Mouse (Mus musculus): ENCODE measurements at regions not wholly inside any gene's neighbourhood (a gene's known extent, or its start where the extent isn't known, plus 50 kb on each side); places are given as distances from the start of the nearest gene placed in this dataset.

GRCm38 (mm10) chr9:117922992-117923391 is 117.3 kb upstream of the Azi2 start:
- no peaks in the 10 kb centered on the region for H3K9me3 ChIP-seq (ENCODE audit: low read length)
- H3K27me3 ChIP-seq (ENCODE audit: insufficient read depth, low read length): no peaks in the 10 kb centered on the region
- no peak overlapping the region for H3K4me3 ChIP-seq (replicated peaks; ENCODE audit: low read length)
- H3K4me1 ChIP-seq (replicated peaks; ENCODE audit: low read depth, low read length): no peaks in the 10 kb centered on the region
- no peaks in the 10 kb centered on the region for H3K36me3 ChIP-seq (ENCODE audit: insufficient read depth, low read length)
- TF ChIP-seq CTCF (conservative IDR thresholded peaks at IDR 0.05; ENCODE audit: low read length) (no peak), NANOG (IDR thresholded peaks at IDR 0.05; ENCODE audit: borderline replicate concordance, low read length) (no peak), POU5F1 (IDR thresholded peaks at IDR 0.05; ENCODE audit: borderline replicate concordance, low read length) (no peak)

DNA sequence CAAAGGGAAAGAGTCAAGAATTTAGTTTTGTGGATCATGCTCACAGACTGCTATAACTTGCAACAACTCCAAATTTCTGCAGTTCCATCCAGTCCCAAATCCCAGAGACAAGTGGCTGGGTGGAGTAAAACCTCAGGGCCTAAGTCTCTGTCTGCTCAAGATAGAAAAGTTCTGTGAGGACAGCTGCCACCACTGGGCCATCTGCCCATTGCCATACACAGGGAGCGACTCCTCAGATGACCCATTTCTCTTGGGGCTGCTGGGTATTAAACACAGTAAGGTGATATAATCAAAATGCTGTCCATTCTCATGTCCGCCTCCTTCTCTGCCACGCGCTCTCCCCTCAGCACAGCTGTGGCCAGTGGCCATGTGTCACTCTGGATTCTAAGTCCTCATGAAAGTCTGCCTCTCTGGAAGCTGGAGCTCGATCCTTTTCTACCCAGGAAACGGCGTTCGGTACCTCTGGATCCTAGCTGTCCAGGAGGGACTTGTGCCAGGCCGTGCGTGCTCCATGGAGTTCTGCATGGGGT is 132.3 kb upstream of the Azi2 start:
- no peaks in the 10 kb centered on the region for H3K27me3 ChIP-seq (ENCODE audit: insufficient read depth, low read length)
- TF ChIP-seq POU5F1 (IDR thresholded peaks at IDR 0.05; ENCODE audit: borderline replicate concordance, low read length) (no peak), NANOG (IDR thresholded peaks at IDR 0.05; ENCODE audit: borderline replicate concordance, low read length) (no peak), CTCF (conservative IDR thresholded peaks at IDR 0.05; ENCODE audit: low read length) (no peak)
- H3K4me3 ChIP-seq (replicated peaks; ENCODE audit: low read length): no peak overlapping the region
- H3K9me3 ChIP-seq (ENCODE audit: low read length): peaks cover 7% of the 10 kb centered on the region; the same call in 1 of the 2 replicates
- no peaks in the 10 kb centered on the region for H3K4me1 ChIP-seq (replicated peaks; ENCODE audit: low read depth, low read length)
- H3K36me3 ChIP-seq (ENCODE audit: insufficient read depth, low read length): no peaks in the 10 kb centered on the region

- H3K4me3 ChIP-seq (replicated peaks; ENCODE audit: low read length): no peak overlapping the region
- TF ChIP-seq NANOG (IDR thresholded peaks at IDR 0.05; ENCODE audit: borderline replicate concordance, low read length): no peak
- no peak for TF ChIP-seq POU5F1 (IDR thresholded peaks at IDR 0.05; ENCODE audit: borderline replicate concordance, low read length)
- TF ChIP-seq CTCF (conservative IDR thresholded peaks at IDR 0.05; ENCODE audit: low read length): no peak
- 0 out of 2 replicates have a peak, but pooled peaks cover 3% of the 10 kb centered on the region for H3K27me3 ChIP-seq (ENCODE audit: insufficient read depth, low read length)
- H3K9me3 ChIP-seq (ENCODE audit: low read length): peaks cover 5% of the 10 kb centered on the region; the same call in 1 of the 2 replicates
- no peaks in the 10 kb centered on the region for H3K4me1 ChIP-seq (replicated peaks; ENCODE audit: low read depth, low read length)
- no peaks in the 10 kb centered on the region for H3K36me3 ChIP-seq (ENCODE audit: insufficient read depth, low read length)
Observed at GRCm38 (mm10) chr9:117905045-117905747, 135.1 kb upstream of the Azi2 start.

DNA sequence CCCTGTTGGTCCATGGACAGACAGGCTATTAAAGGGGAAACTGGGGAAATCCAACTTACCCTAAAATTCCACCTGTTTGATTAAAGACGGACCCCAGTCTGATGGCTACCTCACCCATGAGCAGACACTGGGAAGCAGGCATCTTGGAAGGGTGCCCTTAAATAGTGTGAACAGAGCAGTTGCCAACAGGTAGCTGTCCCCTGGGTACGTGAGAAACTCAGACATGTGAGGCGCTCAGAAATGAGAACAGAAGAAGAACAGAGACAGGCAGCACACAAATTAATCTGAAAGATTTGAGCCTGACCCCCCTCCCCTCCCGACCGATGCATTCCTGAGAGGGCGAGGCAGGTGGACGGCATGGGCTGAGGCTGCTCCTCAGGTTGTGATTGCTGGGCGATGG is 135.7 kb upstream of the Azi2 start:
- H3K9me3 ChIP-seq (ENCODE audit: low read length): no peaks in the 10 kb centered on the region

DNA sequence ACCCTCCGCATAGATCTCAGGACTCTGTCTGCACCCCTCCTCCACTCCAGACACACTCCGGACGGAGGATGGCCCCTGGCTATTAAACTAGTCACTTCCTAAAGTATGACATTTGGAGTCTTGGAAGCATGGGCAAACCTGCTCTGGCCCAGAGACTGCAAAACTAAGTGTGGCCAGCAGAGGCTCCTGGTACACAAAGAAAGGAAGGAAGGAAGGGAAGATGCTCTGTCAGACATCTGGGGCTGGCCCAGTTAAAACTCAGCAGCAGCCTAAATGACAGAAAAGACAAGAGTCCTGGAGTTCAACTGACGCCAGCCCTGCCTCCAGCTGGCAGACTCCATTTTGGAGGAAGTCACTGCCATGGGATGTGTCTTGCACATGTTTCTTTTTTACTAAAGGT is 137.3 kb upstream of the Azi2 start:
- no peaks in the 10 kb centered on the region for H3K9me3 ChIP-seq (ENCODE audit: low read length)
- 0 out of 2 replicates have a peak, but pooled peaks cover 3% of the 10 kb centered on the region for H3K27me3 ChIP-seq (ENCODE audit: insufficient read depth, low read length)
- H3K36me3 ChIP-seq (ENCODE audit: insufficient read depth, low read length): no peaks in the 10 kb centered on the region
- TF ChIP-seq NANOG (IDR thresholded peaks at IDR 0.05; ENCODE audit: borderline replicate concordance, low read length) (no peak), POU5F1 (IDR thresholded peaks at IDR 0.05; ENCODE audit: borderline replicate concordance, low read length) (no peak), CTCF (conservative IDR thresholded peaks at IDR 0.05; ENCODE audit: low read length) (no peak; the same call in 1 of the 2 replicates)
- H3K4me1 ChIP-seq (replicated peaks; ENCODE audit: low read depth, low read length): no peaks in the 10 kb centered on the region
- H3K4me3 ChIP-seq (replicated peaks; ENCODE audit: low read length): no peak overlapping the region

More for the DNA sequence above, 135.7 kb upstream of the Azi2 start:
- Histone ChIP-seq H3K36me3 (ENCODE audit: insufficient read depth, low read length) (no peaks in the 10 kb centered on the region), H3K27me3 (ENCODE audit: insufficient read depth, low read length) (0 out of 2 replicates have a peak, but pooled peaks cover 3% of the 10 kb centered on the region), H3K4me3 (replicated peaks; ENCODE audit: low read length) (no peak overlapping the region), H3K4me1 (replicated peaks; ENCODE audit: low read depth, low read length) (no peaks in the 10 kb centered on the region)
- TF ChIP-seq POU5F1 (IDR thresholded peaks at IDR 0.05; ENCODE audit: borderline replicate concordance, low read length) (no peak), CTCF (conservative IDR thresholded peaks at IDR 0.05; ENCODE audit: low read length) (no peak), NANOG (IDR thresholded peaks at IDR 0.05; ENCODE audit: borderline replicate concordance, low read length) (no peak)

- no peak overlapping the region for H3K4me3 ChIP-seq (replicated peaks; ENCODE audit: low read length)
- 0 out of 2 replicates have a peak, but pooled peaks cover 3% of the 10 kb centered on the region for H3K27me3 ChIP-seq (ENCODE audit: insufficient read depth, low read length)
- no peaks in the 10 kb centered on the region for H3K36me3 ChIP-seq (ENCODE audit: insufficient read depth, low read length)
- H3K9me3 ChIP-seq (ENCODE audit: low read length): no peaks in the 10 kb centered on the region
- no peaks in the 10 kb centered on the region for H3K4me1 ChIP-seq (replicated peaks; ENCODE audit: low read depth, low read length)
- no peak for TF ChIP-seq POU5F1 (IDR thresholded peaks at IDR 0.05; ENCODE audit: borderline replicate concordance, low read length)
- no peak for TF ChIP-seq CTCF (conservative IDR thresholded peaks at IDR 0.05; ENCODE audit: low read length)
- TF ChIP-seq NANOG (IDR thresholded peaks at IDR 0.05; ENCODE audit: borderline replicate concordance, low read length): no peak
Observed at GRCm38 (mm10) chr9:117902239-117902939, 137.9 kb upstream of the Azi2 start.

DNA sequence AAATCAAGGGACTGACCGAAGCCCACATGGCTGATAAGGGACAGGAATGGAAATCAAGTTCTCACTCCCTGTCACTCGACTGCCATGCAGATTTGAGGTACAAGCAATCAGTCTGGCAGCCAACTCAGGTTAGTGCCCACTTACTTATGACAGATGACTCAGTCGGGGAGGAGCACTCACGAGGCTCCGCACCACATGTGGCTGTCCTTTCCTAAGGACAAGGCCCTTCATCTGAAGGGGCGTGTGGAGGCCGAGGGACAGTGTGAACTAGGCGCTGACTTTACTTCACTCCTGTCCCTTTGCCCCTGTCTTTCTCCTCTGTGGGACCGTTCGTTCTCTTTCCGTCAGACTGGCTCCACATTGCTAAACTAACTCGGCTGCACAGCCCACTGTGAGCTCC is 139.7 kb upstream of the Azi2 start:
- H3K4me3 ChIP-seq (replicated peaks; ENCODE audit: low read length): no peak overlapping the region
- TF ChIP-seq POU5F1 (IDR thresholded peaks at IDR 0.05; ENCODE audit: borderline replicate concordance, low read length) (no peak), NANOG (IDR thresholded peaks at IDR 0.05; ENCODE audit: borderline replicate concordance, low read length) (no peak), CTCF (conservative IDR thresholded peaks at IDR 0.05; ENCODE audit: low read length) (no peak)
- no peaks in the 10 kb centered on the region for H3K9me3 ChIP-seq (ENCODE audit: low read length)
- no peaks in the 10 kb centered on the region for H3K36me3 ChIP-seq (ENCODE audit: insufficient read depth, low read length)
- H3K4me1 ChIP-seq (replicated peaks; ENCODE audit: low read depth, low read length): no peaks in the 10 kb centered on the region
- 0 out of 2 replicates have a peak, but pooled peaks cover 3% of the 10 kb centered on the region for H3K27me3 ChIP-seq (ENCODE audit: insufficient read depth, low read length)

- TF ChIP-seq CTCF (conservative IDR thresholded peaks at IDR 0.05; ENCODE audit: low read length) (no peak), NANOG (IDR thresholded peaks at IDR 0.05; ENCODE audit: borderline replicate concordance, low read length) (no peak), POU5F1 (IDR thresholded peaks at IDR 0.05; ENCODE audit: borderline replicate concordance, low read length) (no peak)
- Histone ChIP-seq H3K36me3 (ENCODE audit: insufficient read depth, low read length) (no peaks in the 10 kb centered on the region), H3K4me1 (replicated peaks; ENCODE audit: low read depth, low read length) (no peaks in the 10 kb centered on the region), H3K9me3 (ENCODE audit: low read length) (no peaks in the 10 kb centered on the region), H3K4me3 (replicated peaks; ENCODE audit: low read length) (no peak overlapping the region), H3K27me3 (ENCODE audit: insufficient read depth, low read length) (no peaks in the 10 kb centered on the region)
Observed at GRCm38 (mm10) chr9:117896517-117896916, 143.8 kb upstream of the Azi2 start.

All from E14TG2a.4 (cell line).